Mouse (Mus musculus) ES-CJ7 (cell line): ENCODE data around the gene Rgs7.
A peak's percentile ranks its signal among the peaks of the same experiment; 100 is the strongest.

Experiments used
- DNase-seq: peaks from one replicate; pipeline ENCODE4 v3.0.0; 2011; ENCODE audit warnings: low read depth, low spot score

Rgs7 gene

DNA sequence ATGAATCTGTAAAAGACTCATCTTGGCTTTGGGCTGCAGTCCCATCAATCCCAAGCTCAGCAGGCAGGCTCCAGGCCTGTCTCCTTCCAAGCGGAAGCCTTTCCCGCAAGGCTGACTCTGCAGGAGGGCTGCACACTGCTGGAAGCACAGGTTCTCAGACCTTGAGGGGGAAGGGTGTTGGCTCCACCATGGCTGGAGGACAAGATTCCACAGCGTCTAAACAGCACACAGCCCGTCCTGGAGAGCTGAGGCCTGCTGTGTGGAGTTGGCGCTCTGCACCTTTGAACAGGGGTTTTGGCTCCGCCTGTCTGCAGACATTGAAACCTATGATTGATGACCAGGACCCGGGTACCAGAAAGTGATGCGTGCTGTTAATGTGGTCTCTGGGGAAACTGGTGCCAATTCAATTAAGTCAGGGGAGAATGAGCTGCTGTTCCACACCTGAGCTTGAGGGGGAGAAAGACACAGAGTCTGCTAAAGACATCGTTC lies 463.5 kb downstream of the Rgs7 start:
- peak; percentile 87 for DNase-seq

DNA sequence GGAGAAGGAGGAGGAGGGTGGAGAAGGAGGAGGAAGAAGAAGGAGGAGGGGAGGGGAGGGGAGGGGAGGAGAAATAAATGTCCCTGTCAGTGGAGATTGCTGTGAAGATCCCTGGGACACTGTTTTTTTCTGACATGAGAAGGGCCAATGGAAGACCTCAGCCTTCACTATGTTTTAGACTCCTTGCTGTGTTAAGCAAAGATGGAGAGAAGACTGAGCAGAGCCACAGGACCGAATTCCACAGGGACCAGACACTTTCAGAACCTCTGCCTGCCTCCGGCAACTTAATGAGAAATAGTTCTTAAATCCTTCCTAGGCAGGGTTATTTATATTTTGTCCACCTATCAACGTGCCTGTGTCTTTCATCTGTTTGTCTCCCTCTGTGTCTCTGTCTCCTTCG lies 464.0 kb downstream of the Rgs7 start:
- DNase-seq, result peak; percentile 29

DNA sequence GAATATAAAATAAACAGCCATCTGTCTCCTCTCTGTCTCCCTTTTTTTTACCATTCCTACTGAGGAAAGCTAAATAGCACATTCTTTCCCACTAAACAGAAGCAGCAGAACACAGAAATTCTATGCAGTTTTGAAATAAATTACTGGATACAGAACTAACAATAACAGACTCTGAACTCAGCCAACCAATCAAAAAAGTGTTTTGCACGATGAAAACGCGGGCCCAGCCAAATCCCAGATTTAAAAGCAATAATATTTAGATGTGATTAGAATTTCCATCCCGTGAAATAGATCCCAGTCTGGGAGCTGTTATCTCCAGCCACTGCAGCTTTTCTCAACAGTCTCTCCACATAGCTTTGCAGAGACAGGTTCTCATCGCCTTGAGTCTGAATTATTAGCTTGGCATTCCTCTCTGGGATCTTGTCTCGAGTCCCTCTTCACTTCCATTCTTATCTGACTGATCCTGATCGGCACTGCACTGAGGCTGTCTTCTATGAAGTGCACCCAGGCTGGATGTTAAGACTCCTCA lies 466.5 kb downstream of the Rgs7 start:
- no peak for DNase-seq

DNA sequence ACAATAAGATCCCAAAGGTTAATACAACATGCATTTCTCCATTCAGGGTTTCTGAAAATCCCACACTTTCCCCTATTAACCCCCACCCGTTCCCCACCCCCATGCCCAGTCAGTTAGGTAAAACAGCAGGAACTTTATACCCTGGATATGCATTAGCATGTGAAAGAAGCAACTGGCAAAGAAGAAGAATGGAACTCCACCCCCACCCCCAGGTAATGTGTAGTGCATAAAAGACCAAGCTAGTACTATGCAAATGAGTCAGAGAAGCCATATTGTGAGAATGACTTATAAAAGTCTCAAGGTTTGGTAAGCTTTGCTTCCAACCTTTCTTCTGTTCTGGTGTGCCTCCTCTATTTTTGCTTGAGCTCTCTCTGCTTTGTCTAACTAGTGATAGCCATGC lies 468.2 kb downstream of the Rgs7 start:
- DNase-seq, result peak; percentile 52
